Mouse (Mus musculus): ENCODE measurements around the gene Rgl2.
"Not testable (repeated sequence)": the region's sequence is repeated elsewhere in the genome, so short reads cannot be mapped to it uniquely, and the experiment has no call there.

The Rgl2 gene

DNA sequence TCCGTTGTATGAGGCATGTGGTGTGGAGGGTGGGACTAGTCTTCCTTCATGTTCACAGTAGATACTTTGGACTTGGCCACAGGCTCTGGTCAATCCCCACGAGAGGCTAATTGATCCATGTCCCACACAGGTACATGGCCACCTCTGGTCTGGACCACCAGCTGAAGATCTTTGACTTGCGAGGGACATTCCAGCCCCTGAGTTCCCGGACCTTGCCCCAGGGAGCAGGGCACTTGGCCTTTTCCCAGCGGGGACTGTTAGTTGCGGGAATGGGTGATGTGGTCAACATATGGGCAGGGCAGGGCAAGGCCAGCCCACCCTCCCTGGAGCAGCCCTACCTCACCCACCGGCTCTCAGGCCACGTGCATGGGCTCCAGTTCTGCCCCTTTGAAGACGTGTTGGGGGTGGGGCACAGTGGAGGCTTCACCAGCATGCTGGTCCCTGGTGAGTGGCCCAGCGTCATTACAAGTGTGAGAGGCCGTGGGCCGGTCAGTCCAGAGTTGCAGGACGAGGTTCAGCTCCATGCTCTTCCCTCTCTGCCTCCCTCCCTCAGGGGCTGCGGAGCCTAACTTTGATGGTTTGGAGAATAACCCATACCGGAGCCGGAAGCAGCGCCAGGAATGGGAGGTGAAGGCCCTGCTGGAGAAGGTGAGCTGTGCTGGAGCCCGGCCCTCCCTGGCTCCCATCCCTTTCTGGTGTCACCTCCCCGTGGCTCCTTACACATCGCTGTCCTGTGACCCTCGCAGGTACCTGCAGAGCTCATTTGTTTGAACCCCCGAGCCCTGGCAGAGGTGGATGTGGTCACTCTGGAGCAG lies 19.0 kb downstream of the Rgl2 start:
- no peak for DNase-seq (ENCODE audit: low spot score)

DNA sequence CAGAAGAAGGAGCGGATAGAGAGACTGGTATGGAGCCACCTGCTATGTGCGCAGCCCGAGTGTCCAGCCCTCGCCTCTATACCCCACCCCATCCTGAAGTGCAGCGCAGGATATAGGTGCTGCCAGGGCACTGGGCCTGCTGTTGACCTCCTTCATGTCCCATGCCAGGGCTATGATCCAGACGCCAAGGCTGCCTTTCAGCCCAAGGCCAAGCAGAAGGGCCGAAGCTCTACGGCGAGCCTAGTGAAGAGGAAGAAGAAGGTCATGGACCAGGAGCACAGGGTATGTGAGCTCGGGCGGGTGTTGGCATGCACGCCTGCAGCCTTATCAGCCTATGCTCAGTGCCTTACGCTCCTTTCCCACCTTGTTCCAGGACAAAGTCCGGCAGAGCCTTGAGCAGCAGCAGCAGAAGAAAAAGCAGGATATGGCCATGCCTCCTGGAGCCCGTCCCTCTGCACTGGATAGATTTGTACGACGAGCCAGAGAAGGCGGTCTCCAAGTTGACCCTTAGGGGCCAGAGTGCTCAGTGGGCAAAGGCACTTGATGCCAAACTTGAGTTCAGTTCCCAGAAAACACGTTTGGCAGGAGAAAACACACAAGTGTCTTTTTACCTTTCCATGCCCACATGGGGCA lies 19.7 kb downstream of the Rgl2 start:
- no peak for DNase-seq (ENCODE audit: low spot score)

GRCm38 (mm10) chr17:33950131-33950625 lies 20.8 kb downstream of the Rgl2 start:
- no peak for DNase-seq (ENCODE audit: low spot score)

DNA sequence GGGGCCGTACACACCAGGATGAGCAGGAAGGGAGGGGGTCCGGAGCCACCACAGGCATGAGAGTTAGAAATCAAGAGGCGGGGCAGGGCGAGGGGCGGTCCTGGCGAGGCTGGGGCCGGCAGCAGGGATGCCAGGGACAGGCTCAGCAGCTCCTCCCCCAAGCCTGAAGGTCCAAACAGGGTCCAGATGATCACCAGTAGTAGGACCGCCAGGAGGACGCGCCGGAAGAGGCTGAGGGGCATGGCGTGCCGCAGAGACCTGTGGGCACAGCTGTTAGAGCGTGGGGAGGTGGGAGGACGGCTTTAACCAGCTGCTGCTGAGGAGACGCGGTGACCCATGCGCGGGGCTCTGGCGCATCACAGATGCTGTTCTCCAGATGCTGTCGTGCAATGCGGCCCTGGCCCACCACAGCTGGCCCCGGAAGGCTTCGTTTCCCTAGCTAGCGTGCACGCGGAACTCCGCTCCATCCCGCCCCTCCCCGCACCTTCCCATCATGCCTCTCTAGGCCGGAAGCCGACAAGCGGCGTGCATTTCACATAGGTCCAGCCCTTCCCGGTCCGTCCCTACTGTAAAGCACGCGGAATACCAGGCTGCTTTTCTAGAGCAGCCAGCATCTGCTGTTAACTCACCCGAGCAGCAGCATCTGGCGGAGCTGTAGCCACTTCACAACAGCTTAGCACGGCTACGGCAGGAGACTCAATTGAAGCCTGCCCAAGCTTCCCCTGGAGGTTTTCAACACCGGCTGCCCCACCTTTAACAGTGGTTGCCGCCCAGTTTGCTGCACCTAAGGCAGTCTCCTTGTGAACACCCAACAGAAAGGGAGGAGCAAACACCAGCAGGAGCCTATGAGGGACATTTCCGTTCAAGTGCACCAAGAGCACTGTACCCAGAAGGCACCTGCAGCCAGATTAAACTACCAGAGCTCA lies 21.9 kb downstream of the Rgl2 start, which contains the start of gene B3galt4:
Gene B3galt4 (minus strand): TSS at position 468 of the 926 bp plus-strand sequence.
- DNase-seq (ENCODE audit: low spot score): peak; percentile 66

- not testable (repeated sequence) for DNase-seq (ENCODE audit: low spot score)
These were observed 22.7 kb downstream of the Rgl2 start for GRCm38 (mm10) chr17:33952015-33952414.

DNA sequence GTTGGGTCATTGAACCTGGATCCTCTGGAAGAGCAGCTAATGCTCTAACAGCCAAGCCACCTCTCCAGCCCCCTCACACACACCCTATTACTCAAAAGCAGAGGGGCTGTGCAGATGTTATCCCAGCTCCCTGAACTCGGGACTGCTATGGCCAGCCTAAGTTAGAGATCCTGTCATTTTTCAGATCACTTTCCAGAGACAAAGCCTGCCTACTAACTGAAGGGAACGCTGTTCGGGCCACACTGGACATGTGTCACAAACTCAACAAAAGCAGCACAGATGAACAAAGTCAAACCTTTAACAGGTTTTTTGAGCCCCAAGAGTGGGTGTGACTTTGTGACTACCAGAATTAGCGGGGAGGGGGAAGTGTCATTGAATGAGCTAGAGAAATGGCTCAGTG lies 23.5 kb downstream of the Rgl2 start:
- no peak for DNase-seq (ENCODE audit: low spot score)

GRCm38 (mm10) chr17:33953310-33953709 lies 24.0 kb downstream of the Rgl2 start:
- DNase-seq (ENCODE audit: low spot score): no peak

- DNase-seq (ENCODE audit: low spot score): no peak
These were observed 24.7 kb downstream of the Rgl2 start for GRCm38 (mm10) chr17:33953961-33954565.

DNA sequence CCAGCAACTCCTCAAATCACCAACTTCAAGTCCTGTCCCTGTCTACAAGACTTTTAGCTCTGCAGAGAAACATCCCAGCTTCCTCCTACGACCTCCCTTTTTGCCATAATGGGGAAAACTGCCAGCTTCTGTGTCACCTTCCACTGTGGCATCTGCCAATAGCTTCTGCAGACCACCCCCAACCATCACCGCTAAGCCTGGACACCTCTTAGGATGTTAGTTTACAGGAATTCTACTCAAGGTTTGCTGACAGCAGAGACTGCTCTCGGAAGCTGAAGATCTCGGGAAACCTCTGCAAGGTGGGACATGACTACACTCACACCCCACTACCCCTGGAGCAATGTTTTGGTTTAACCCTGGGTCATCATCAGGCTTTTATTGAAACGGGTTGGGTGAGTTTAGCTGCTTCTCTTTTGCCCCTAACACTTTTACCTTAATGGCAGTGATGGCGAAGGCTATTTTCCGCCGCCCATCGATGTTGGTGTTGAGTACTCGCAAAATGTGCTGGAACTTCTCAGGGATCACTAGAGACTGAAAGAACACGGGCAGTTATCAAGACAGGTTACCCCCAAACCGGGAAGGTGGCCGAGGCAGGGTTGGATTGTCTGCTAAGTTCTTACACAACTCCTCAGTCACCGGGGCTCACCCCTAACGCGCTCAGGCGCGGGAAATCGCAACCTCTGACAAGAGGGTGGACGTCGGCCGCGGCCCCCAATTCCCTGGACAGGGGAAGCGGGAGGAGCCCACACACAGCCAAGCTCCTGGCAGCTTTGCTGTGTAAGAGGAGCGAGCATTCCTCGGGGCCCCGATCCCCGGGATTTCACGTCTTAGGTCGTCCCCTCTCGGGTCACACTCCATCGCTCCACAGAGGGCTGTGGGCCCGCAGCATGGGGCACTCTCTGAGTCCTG lies 25.6 kb downstream of the Rgl2 start:
- DNase-seq (ENCODE audit: low spot score): no peak

GRCm38 (mm10) chr17:33955555-33956214 lies 26.3 kb downstream of the Rgl2 start, which contains the start of the genes Vps52 and Rps18:
Gene Vps52 (plus strand): TSS chr17:33955812.
Gene Rps18 (minus strand): TSS chr17:33956001.
- peak; percentile 91 for DNase-seq (ENCODE audit: low spot score)

DNA sequence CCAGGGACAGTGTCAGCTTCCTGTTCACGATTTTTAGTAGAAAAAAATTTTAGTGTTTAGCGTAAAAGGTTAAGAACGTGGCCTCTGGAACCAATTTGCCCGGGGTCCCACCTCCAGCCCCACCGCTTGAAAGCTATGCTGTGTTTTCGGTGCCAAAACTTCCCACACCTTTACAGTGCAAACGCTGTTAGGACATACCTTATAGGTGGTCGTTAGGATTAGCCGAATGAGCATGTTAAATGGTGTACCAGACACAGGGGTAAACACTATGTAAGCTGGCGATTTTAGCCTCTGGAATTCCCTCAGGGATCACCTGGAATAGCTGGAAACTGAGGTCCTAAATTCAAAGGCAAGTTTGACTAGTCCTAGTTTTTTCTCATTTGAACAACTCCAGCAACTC lies 27.0 kb downstream of the Rgl2 start:
- no peak for DNase-seq (ENCODE audit: low spot score)

GRCm38 (mm10) chr17:33957493-33957892 lies 28.1 kb downstream of the Rgl2 start:
- DNase-seq (ENCODE audit: low spot score): no peak

- DNase-seq (ENCODE audit: low spot score): no peak
These were observed 29.1 kb downstream of the Rgl2 start for GRCm38 (mm10) chr17:33958451-33958850.

DNA sequence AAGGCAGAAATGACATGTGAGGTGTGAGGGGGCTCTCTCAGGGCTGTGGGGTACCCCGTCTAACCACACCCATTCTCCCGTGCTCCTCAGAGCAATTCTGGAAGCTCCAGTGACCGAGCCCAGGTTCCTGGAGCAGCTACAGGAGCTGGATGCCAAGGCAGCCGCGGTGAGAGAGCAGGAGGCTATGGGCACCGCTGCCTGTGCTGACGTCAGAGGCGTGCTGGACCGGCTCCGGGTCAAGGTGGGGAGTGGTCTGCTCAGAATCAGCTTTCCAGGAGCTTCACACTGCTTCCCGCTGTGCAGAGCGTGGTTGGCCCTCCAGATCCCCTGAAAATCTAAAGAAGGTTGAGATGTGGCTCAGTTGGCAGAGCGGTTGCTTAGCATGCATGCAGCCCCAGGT lies 29.8 kb downstream of the Rgl2 start:
- DNase-seq (ENCODE audit: low spot score): no peak

DNA sequence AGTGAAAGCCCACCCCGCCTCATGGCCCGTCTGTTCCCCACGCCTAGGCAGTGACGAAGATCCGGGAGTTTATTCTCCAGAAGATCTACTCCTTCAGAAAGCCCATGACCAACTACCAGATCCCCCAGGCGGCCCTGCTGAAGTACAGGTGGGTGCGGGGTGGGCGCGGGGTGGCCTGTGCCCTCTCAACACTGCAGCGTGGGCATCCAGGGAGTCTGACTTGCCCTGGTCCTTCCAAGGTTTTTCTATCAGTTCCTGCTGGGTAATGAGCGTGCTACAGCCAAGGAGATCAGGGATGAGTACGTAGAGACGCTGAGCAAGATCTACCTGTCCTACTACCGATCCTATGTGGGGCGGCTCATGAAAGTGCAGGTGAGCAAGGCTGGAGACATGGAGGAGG lies 30.6 kb downstream of the Rgl2 start:
- no peak for DNase-seq (ENCODE audit: low spot score)

- no peak for DNase-seq (ENCODE audit: low spot score)
These were observed 33.5 kb downstream of the Rgl2 start for GRCm38 (mm10) chr17:33962876-33963275.

GRCm38 (mm10) chr17:33965082-33965845 lies 35.9 kb downstream of the Rgl2 start:
- DNase-seq (ENCODE audit: low spot score): no peak

GRCm38 (mm10) chr17:33965846-33966550 lies 36.7 kb downstream of the Rgl2 start:
- no peak for DNase-seq (ENCODE audit: low spot score)

- DNase-seq (ENCODE audit: low spot score): peak; percentile 70
These were observed 39.1 kb downstream of the Rgl2 start for GRCm38 (mm10) chr17:33968489-33968888.

Data from urinary bladder, postnatal 25 days (tissue).